Mouse (Mus musculus) regulatory T cell (primary cell): ENCODE data around the gene Gabarap.
"Not testable (repeated sequence)": the region's sequence is repeated elsewhere in the genome, so short reads cannot be mapped to it uniquely, and the experiment has no call there.

Experiments used
- in situ Hi-C: fragments of 300-600 bp; cut with MboI, MseI; formaldehyde crosslinking; loops from one replicate; pipeline ENCODE4 v1.15.1; 2025; ENCODE audit warnings: high pct_unique_total_duplicates

Gene Gabarap

DNA sequence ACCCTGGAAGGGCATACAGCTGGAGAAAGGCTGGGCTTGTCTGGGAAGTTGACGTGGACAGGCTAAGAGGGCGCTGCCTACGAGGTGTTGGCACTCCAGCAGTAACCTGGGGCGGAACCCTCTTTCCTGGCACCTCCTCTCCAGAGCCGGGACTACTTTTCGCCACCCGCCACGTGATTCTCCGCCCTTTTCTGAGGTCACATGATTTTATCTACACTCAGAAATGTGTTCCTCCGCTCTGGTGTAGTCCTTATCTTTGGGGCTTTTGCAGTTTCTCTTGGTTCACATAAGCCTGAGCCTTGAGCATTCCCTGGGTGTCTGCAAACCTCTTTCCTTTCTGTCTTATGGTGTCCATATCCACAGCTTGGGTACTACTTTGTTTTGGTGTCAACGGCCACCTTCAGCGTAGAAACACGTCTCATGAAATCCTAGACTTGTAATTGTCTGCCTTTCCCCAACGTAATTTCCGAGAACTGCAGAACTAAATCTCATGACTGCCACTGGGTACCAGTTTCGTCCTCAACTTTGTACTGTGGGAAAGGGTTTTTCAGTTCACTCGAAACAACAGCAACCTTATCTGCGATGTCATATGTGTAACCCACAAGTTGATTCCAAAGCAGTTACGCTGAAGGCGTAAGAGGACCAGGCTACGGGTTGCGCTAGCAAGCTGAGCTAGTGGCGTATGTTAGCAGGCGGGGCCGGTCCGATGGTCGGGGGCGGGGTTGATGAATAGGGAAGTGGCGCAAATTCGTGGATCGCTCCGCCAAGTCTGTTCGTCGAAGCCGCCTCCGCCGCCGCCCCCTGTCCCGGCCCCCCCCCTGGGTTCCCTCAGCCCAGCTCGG is at the start of gene Gabarap:
Gabarap (plus strand) TSS at position 294 of the 842 bp plus-strand sequence.
- in situ Hi-C loops = loop anchor here (10.0 kb wide), 1 partner anchor 896 kb away; the partner anchor contains the start of gene Per1

DNA sequence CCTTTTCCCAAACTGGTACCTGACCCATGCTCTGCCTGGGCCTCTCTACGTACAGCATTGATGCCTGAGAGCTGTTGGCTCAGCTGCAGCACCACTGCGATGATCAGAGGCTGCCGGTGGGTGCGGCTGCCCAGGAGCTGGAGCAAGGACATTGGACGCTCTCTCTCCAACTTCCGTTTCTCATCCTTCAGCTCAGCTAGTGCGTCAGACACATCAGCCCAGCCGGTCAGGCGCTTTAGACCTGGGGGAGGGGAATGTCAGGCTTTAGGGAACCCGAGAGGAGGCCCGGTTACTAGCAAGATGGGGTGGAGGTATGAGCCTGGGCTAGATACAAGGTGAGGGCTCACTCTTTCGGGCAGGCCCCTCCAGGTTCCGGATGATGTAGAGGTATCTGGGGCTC is 45.7 kb upstream of the Gabarap start:
- in situ Hi-C loops = no loop called here

DNA sequence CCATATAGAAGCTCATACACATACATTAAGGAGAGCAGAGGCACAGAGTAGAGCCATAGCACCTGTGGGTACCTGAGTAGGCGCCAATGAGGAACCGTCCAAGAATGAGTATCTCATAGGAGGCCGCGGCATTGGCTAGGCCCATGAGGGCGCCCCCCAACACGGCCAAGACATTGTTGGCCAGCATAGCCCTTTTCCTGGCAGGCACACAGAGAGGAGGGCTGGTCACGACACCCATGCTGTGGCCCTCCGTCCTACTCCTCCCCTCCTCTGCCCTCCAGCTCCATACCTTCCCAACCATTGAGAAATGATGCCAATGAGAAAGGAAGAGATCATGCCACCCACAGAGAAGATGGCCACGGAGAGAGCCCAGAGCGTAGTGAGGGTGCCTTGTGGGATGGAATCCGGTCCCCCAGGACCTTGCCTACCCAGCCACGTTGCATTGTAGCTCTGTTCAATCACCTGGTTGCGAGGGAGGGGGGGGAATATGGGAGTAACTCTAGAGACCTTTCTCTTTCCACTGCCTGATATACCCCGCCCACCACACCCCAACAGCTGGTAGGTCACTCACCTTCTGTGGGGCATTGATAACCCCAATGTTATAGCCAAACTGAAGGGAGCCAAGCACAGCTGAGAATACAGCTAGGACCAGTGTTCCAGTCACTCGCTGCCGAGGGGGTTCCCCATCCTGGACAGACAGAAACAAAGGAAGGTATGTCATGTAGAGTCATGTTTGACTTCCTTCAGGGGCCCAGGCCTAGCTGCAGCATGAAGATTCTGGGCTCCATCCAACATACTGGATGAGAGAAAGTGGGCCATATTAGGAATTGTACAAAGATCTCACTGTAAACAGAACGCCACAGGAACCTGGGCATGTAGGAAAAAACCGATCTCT is 44.7 kb upstream of the Gabarap start:
- in situ Hi-C loops = no loop called here

DNA sequence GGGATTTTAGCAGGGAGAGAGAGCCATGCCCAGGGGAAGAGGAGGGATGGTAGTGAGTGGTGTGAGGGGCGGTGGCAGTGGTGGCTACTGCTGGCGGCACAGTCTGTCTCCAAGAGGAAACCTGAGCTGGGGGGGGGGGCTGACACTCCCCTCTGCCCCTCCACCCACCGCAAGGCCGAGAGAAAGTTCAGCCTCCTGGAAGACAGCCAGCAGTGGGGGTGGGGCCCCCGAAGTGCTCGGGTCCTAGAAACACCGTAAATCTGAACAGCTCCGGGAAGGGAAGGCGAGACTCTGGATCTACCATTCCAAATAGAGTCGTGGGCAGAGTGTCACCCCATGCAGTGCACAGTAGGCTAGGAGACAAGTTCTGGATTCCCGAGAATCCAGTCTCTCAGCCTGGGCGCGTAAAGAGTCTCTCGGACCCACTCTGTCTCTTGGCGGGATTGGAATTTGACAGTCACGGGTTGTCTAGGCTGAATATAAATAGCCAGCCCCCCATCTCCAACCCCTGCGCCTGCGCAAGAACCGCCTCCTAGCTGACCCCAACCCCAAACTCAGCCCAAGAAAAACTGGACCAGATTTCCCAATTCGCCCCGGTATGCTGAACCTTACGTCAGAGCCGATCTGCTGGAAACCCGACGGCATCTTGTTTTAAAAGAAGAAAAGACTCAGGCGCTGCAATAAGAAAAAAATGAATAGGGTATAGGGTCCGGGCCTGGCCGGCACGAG is 43.4 kb upstream of the Gabarap start:
- in situ Hi-C loops = no loop called here

DNA sequence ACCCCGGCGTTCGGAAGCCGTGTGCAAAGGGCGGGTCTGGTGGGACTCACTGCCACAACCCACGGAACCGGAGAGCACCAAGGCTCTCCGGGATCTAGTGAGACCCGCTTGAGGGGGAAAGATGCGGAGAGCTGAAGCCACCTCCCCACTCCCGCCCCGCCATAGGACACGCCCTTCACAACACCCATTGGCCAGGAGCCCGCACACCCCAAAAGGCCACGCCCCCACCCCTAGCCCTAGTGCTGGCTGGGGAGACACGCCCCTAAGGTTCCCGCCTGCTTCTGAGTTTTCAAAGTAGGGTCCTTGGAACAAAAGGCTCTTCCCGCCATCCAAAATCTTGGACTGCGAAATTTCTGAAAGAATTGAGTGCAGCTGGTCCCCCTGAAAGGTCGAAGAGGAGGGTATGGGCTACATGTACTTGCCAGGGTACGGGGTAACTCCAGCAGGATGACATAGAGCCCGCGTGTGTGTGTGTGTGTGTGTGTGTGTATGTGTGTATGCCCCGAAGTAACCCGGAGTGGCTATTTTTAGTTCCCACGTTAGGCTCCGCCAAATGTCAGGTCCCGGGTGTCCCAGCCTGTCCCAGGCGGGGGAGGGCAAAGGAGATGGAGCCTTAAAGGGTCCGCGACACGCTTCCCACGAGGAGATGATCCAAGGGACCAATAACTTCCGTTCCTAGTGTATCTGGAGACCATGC is 42.7 kb upstream of the Gabarap start, which contains the start of gene Slc2a4:
Slc2a4 (minus strand) TSS at position 123 of the 697 bp plus-strand sequence.
- in situ Hi-C loops = no loop called here

DNA sequence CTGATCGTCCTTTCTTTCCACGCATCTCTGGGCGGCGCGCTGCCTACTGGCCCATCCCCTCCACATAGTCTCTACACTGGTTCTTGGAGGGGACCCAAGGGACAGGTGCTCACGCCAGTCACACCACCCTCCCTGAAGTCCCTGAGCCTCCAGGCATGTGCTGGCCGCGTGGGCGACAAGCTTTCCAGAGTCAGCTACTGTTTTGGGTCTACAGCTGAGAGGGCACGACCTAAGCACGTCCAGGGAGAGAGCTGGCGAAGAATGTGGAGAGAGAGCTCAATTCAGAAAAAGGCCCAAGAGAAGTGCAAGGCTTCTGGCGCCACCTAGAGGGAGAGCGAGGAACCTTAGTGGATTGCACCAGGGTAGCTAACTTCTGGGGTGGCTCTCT is 42.2 kb upstream of the Gabarap start:
- in situ Hi-C loops = no loop called here

DNA sequence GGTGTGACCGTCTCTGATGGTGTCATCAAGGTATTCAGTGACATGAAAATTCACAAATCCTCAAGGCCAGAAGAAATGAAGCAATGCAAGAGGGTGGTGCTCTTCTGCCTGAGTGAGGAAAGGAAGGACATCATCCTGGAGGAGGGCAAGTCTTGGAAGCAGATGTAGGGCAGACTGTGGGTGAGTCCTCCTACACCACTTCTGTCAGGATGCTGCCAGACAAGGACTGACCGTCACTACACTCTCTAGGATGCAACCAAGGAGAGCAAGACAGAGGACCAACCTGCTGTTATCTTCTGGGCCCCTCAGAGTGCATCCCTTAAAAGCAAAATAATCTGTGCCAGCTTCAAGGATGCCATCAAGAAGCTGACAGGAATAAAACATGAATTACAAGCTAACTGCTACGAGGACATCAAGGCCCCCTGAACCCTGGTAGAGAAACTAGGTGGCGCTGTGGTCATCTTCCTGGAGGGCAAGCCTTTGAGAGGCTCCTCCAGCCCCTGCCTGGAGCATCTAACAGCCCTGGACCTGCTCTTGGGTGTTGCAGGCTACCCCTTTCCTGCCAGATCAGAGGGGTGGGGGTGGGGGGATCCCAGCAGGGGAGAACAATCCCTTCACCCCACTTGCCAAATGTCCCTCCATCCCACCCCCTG is 40.0 kb upstream of the Gabarap start:
- in situ Hi-C loops = no loop called here

DNA sequence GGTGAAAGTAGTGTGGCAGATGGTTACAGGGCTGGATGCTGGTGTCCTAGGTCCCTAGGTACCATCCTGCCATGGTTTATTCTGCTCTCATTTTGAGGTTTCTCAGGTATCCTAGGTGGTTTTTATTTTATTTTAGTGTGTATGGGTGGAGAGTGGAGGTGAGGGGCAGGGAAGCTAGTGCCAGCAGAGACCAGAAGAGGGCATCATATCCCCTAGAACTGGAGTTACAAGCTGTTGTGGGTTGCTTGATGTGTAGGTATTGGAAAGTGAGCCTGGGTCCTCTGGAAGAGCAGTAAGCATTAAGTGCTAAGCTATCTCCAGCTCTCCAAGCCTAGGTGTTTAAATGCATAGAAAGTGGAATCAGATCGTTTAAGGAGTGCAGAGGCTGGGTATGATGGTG is 38.7 kb upstream of the Gabarap start:
- in situ Hi-C loops = no loop called here

DNA sequence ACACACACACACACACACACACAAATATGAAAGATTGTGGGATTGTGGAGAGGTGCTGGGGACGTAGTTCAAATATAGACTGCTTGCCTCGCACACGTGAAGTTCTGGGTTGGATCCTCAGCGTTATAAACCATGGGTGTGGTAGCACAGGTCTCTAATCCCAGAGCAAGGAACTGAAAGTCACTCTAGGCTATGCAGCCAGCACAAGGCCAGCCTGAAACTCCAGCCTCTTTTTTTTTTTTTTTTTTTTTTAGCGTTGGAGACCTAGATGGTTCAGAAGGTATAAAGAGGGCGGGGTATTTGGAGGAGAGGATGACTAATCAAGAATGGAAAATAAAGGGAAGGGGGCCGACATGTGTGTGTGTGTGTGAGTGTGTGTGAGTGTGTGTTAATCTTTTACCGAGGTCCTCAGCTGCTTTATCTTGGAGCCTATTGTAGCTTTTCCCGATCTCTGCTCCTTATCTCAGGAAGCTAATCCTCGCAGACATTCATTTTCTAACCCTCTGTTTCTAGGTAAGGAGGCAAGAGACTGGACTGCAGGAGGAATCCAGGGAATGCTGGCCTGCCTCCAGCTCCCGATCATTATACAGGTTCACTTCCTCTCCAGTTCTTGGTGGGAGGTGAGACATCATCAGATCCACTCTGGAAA is 37.6 kb upstream of the Gabarap start:
- in situ Hi-C loops = no loop called here

DNA sequence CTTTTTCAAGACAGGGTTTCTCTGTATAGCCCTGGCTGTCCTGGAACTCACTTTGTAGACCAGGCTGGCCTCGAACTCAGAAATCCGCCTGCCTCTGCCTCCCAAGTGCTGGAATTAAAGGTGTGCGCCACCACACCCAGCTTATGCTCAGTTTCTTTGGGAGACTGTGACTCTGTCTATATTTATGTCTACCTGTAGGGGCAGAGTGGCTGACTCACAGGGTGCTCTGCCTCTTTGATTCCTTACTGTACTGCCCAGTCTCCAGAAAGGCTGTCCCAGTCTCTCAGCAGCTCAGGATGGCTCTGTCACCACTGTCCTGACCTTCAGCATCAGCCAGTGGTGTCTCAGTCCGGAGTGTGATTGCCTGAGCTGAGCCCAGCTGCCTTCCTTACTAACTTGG is 35.3 kb upstream of the Gabarap start:
- in situ Hi-C loops = not testable (repeated sequence)

DNA sequence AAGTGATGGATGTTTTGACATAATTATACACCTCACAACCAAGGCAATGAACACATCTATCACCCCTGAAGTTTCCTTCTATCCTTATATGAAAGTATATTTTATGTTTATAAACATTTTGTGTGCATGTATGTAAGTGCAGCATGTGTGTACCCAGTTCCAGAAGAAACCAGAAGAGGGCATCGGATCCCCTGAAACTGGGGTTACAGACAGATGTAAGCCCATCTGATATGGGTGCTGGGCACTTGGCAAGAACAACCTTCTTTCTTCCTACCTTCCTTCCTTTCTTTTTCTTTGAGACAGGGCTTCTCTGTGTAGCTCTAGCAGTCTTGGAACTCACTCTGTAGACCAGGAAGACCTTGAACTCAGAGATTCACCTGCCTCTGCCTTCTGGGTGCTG is 34.7 kb upstream of the Gabarap start:
- in situ Hi-C loops = no loop called here

DNA sequence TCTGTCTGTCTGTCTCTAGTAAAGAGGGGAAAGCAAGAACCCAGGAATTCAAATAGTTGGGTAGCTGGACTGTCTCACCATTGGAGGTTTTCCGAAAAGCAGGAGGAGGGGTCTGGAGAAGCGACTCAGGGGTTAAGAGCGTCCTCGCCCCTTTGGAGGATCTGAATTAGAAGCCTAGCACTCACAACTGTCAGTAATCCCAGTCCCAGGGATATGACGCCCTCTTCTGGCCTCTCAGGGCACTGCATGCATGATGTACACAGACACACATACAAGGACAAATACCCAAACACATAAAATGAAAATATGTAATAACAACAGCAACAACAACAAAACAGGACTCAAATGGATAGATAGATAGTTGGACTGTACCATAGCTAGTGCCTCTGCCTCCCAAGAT is 30.3 kb upstream of the Gabarap start:
- in situ Hi-C loops = no loop called here

DNA sequence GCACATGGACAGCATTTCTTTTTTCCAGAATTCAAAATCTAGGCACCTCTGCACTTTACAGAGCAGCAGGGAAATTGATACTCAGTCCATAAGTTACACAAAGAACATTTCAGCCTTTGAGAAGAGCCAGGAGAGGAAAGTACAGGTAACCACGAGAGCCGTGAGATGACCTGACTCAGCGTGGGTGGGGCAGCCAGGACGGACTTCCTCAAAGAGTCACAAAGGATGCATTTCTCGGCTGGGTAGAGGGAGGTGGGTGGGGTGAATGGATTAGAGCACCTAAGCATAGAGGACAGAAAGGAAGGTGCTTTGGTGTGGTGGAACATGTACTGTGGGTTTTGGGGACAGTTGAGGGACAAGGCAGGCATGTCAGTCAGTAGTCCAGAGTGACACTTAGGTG is 29.1 kb upstream of the Gabarap start:
- in situ Hi-C loops = no loop called here

DNA sequence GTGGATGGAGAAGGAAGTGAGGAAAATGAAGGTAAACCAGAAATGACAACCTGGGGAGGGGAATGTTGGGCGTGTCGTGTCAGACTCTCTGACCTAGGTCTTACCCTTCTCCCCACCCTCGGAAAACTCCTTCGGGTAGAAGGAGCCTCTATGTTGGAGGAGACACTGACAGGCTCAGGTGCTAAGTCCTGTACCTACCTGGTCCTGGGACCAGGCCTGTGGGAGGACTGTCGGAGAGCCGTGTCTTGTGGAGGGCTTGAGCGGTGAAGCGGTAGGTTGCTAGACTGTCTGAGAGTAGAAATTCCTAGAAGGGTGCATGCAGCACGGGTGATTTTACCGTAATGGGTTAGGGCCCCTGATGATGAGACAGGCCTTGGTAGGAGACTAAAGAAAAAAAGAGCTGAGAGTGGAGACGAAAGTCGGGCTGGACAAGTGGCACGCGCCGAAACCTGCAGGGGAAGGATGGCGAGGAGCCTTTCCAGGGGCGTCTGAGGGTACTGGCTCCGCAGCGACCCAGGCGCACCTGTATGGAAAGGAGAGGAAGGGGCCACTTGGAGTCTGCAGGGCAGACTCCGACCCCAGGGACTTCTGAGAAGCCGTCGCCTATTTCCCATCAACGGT is 26.2 kb upstream of the Gabarap start, which contains the start of gene Cldn7:
Cldn7 (plus strand) TSS at position 130 of the 621 bp plus-strand sequence.
- in situ Hi-C loops = no loop called here

DNA sequence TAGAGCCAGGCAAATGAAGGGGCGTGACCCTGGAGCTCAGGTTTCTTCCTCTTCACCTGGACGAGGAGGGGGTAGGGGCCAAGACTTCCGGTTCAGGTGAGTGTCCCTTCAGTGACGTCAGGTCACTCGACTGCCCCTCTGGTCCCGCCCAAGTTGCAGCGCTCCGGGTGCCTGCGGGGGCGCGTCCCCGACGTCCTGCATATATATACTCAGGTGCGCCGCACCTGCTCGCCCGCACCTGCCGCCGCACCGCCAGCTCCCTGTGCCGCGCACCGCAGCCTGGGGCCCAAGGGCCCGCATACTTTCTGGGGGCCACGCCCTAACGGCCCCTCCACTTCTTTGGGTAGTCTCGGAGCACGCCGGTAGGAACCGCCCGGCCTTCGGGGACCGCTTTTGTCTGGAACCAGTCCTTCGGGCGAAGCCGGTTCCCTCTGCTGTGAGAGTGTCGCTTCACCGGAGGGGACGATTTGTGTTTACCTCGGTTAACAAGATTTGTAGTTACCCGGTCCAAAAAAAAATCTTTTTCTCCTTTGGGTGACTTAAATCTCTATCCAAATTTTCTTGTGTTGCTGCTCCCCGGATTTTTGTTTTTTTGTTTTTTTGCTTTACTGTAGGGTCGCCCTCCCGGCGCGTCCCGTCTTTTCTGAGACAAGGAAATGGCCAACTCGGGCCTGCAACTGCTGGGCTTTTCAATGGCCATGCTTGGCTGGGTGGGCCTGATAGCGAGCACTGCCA is 25.5 kb upstream of the Gabarap start:
- in situ Hi-C loops = no loop called here

DNA sequence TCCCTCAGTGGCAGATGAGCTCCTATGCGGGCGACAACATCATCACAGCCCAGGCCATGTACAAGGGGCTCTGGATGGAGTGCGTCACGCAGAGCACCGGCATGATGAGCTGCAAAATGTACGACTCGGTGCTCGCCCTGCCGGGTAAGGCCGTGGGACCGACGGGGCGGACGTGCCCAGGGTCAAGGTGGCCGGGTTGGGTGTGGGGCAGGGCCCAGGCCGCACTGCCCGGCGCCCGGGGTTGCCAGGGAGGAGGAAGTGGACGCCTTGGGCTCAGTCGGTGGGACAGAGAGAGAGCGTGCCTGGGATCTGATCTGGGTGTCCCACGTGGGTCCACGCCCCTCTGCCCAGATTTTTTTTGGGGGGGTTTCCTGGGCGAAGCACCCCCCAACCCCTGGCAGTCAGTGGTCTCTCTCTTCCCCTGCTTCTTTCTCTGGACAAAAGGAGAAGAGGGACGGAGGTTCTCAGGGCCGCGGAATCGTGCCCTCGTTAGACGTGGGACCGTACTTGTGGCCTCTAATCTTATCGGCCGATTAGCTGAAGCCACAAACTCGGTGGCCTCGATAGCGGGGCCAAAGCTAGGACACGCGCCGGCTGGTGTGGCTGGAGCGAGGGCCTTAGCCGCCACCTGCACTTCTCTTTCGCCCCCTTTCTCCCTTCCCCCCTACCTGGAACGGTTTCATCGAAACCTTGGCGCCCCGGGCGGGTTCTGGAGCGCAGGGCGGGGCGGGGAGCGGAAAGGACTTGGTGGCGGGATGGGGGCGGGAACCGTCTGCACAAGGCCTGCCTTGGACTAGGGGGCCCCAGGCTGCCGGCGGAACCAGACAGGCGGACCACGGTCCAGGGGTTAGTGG is 24.7 kb upstream of the Gabarap start:
- in situ Hi-C loops = no loop called here

DNA sequence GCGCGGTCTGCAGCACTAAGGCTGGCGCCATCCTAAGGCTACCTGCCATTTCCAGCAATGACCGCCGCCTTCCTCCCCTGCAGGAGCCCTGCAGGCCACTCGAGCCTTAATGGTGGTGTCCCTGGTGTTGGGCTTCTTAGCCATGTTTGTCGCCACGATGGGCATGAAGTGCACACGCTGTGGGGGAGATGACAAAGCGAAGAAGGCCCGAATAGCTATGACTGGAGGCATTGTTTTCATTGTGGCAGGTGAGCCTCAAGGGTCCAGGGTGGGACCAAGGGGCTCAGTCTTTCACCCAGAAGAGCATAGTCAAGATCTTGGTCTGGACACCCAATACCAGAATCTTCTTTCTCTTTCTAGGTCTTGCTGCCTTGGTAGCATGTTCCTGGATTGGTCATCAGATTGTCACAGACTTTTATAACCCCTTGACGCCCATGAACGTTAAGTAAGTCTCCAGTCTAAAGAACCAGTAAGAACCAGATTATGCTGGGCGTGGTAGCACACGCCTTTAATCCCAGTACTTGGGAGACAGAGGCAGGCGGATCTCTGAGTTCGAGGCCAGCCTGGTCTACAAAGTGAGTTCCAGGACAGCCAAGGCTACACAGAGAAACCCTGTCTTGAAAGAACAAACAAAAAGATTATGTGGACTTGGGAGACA is 24.0 kb upstream of the Gabarap start:
- in situ Hi-C loops = no loop called here
